Mouse (Mus musculus) macrophage (primary cell): ENCODE data around the gene Rph3a. TPM values are rescaled to one million over a fixed set of nuclear protein-coding genes. Genes with fewer than 3 reads are reported as not detected.
"Not testable (repeated sequence)": the region's sequence is repeated elsewhere in the genome, so short reads cannot be mapped to it uniquely, and the experiment has no call there.

Experiments used
- H3K27ac ChIP-seq: fragments of 350-480 bp; formaldehyde crosslinking; 2 replicates; pipeline ENCODE4 v1.9.0; 2021
- H3K36me3 ChIP-seq: fragments of 350-480 bp; formaldehyde crosslinking; 2 replicates; pipeline ENCODE4 v1.9.0; 2021; ENCODE audit errors: inconsistent target
- H3K4me3 ChIP-seq: fragments of 350-480 bp; formaldehyde crosslinking; 2 replicates; pipeline ENCODE4 v1.9.0; 2021; ENCODE audit errors: inconsistent target
- H3K79me2 ChIP-seq: fragments of 350-480 bp; formaldehyde crosslinking; 2 replicates; pipeline ENCODE4 v1.9.0; 2021; ENCODE audit errors: inconsistent target
- WGBS: methylation state at CpG from one replicate; pipeline ENCODE4 v1.1.7; 2026; ENCODE audit warnings: inconsistent platforms; ENCODE audit not compliant: missing documents; 5-methylcytosine and 5-hydroxymethylcytosine counted together
- polyA plus RNA-seq: library from polyadenylated mRNA; stranded (reverse); fragments of 250-400 nt; gene quantifications from 3 replicates; pipeline ENCODE4 v1.2.4, GENCODE M21; 2018; ENCODE audit warnings: inconsistent platforms

The Rph3a gene
- polyA plus RNA-seq, 1 experiment from 2014 or later, result not detected

DNA sequence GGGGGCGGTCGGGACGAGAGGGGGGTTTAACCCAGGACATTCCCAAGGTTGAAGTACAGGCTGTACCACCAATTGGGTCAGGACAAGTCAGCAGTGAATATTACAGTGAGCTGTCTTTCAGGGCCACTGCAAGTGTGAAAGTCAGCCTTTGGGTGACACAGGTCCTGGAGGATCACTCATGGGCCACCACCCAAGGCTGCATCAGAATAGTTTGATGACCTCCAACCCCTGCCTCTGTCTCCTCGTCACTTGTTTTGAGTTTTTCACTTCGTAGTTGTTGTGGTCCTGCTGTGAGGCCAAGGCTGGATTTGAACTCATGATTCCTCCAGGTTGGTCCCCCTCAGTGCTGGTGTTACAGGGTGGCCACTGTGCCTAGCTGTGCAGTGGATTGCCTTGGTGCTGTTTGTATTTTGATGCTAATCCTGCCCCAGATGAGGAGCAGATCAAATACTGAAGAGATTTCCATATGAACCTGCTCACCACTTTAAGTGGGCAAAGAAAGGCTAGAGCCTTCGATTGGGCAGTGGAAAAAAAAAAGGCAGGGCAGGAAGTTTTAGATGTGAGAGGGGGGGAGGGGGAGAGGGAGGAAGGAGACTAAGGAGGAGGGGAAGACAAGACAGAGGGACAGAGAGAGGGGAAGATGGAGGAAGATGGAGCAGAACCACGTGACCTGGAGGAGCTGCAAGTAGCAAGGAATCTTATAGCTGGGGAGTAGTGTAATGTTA lies 101.5 kb downstream of the Rph3a start:
- Histone ChIP-seq H3K27ac (no peak overlapping the region), H3K4me3 (no peak overlapping the region), H3K79me2 (peaks cover 40% of the 10 kb centered on the region), H3K36me3 (peaks cover 7% of the 10 kb centered on the region; the same call in 1 of the 2 replicates)
- 82% methylated on average over 7 of the region's 7 CpGs for WGBS

DNA sequence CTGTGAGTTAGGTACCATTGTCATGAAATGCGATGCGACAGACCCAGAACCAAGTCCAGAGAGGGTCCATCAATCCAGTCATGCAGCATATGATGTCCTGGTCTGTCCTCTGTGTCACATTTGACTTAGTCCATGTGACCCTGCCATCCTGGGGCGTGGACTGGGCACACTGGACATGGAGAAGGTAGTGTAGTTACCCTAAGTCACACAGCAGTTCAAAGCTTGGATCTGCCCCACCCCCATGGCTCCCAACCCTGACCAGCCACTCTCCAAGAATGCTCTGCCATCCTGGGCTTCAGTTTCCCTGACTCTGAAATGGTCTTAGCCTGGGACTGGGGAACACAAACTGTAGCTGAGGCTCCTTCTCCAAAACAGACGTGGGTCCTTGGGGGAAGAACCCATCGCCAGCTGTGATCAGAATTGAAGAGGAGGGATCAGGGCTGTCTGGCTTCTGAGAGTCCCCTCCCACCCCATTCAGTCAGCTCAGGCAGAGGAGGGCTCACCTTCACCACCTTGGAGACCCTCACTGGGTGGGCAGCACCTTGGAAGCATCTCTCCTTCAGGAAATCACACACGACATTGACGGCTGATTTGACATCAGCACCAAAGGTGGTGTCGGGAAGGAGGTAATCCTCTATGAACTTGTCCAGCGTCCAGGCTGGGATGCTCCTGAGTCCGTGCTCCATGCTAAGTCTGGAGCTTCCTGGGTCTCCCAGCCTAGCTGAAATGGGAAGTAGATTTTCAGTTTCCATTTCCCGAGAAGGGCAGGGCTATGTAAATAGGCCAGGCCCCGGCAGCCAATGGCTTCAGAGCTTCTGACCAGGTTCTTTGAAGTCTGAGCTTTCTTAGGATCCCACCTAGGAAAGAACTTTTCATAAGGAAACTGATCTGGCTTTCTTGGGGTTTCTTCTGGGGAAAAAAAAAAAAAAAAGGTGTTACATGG lies 102.8 kb downstream of the Rph3a start, which contains the start of gene Oas1a:
Oas1a (minus strand) TSS at position 731 of the 943 bp plus-strand sequence.
- H3K27ac ChIP-seq, result peak within 1 kb of the TSS; percentile 74

DNA sequence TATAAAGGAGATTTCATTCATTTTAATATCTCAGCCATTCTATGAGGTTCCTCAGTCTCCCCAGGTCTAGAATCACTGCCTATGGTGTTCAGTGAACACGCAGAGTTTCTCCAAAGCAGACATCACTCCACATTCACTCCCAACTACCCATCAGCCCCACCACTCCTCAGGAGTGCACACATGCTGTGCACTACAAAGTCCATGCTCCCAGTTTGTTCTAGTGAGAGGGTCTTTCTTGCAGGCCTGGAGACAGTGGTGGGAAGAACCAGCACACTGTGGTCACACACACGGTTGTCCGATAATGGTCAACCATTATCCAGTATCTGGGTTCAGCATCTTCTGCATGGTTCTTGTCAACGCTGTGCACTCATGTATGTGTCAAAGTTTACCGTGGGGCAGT lies 107.8 kb downstream of the Rph3a start:
- H3K27ac ChIP-seq, result no peak overlapping the region
- no peak overlapping the region for H3K4me3 ChIP-seq
- H3K36me3 ChIP-seq, result peaks cover 66% of the 10 kb centered on the region
- peaks cover 74% of the 10 kb centered on the region for H3K79me2 ChIP-seq
- 96% methylated on average over 5 of the region's 5 CpGs for WGBS

More for the DNA sequence above, 102.8 kb downstream of the Rph3a start, which contains the start of gene Oas1a:
- Histone ChIP-seq H3K36me3 (peaks cover 20% of the 10 kb centered on the region), H3K4me3 (peak within 1 kb of the TSS; percentile 73), H3K79me2 (peaks cover 53% of the 10 kb centered on the region)
- WGBS, result 34% methylated on average over 7 of the region's 12 CpGs

- 100% methylated on average over 1 of the region's 1 CpGs for WGBS
- Histone ChIP-seq H3K4me3 (no peak overlapping the region), H3K79me2 (peaks cover 60% of the 10 kb centered on the region), H3K27ac (no peak overlapping the region), H3K36me3 (peaks cover 67% of the 10 kb centered on the region)
Measured at GRCm38 (mm10) chr5:120900666-120901065, 109.2 kb downstream of the Rph3a start.

DNA sequence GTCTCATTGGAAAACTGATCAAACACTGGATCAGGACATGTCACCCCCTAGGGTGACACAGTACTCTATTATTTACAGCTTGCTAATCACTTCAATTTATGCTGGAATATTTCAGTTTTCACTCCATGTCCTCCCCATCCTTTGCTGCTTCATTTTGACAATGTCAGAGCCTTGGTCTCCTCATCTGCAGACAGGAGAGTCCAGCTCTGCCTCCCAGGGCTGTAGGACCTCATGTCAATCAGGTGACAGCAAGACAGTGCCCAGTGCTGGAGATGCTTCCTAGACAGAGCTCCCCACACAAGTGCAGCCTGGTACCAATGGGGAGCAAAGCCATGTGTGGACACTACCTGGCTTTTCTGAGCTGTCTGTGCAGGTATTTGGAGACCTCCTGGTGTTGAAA lies 111.2 kb downstream of the Rph3a start:
- H3K27ac ChIP-seq, result no peak overlapping the region
- H3K4me3 ChIP-seq, result no peak overlapping the region
- H3K36me3 ChIP-seq, result peaks cover 69% of the 10 kb centered on the region

DNA sequence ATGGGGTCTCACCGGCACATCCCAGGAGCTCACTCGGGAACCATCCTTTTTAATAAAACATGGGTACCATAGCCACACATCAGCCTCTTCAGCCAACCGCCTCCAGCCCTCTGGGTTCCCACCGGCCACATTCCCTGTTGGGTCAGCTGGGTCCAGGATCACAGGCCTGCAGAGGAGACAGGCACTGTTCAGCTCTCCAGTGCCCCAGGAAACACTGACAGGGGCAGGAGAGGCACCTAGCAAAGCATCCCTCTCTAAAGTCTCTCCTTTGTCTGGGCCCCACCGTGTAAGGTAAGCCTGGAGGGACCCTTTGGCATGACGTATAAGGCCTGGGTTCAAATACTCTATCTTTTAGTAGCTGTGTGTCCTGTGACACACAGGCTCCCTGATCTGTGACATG lies 111.6 kb downstream of the Rph3a start:
- H3K4me3 ChIP-seq, result no peak overlapping the region
- 98% methylated on average over 6 of the region's 6 CpGs for WGBS
- peaks cover 64% of the 10 kb centered on the region for H3K36me3 ChIP-seq
- H3K79me2 ChIP-seq, result peaks cover 36% of the 10 kb centered on the region
- no peak overlapping the region for H3K27ac ChIP-seq

More for the DNA sequence above, 111.2 kb downstream of the Rph3a start:
- H3K79me2 ChIP-seq, result peaks cover 41% of the 10 kb centered on the region

DNA sequence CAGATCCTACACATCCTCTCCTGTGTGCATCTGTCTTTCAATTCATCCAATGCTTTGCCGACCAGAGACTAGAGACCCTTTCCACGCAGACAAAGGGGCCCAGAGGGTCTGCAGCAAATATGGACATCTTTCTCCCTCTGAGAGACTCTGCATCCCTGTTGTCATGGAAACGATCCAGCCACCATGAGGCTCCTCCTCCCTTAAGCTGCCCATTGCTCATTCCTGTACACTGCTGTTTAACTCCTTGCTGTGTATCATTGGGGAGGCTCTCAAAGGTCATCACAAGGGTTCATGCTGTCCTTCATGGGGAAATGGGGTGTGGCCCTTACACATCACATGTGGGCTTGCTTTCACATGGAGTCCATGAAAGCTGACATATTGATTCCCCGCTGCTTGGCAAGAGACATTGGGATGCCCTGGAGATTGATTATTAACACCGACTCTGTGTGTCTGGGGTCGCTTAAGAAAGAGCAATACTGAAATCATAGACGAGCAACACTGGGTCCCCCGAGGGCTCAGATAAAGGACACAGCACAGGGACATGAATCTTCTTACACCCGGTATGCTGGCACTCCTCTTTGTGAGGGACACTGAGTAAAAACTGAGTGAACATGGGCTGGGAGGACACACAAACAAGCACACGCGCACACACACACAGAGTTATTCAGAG lies 114.5 kb downstream of the Rph3a start:
- peaks cover 8% of the 10 kb centered on the region; the same call in 1 of the 2 replicates for H3K79me2 ChIP-seq
- H3K36me3 ChIP-seq, result peaks cover 35% of the 10 kb centered on the region
- 95% methylated on average over 9 of the region's 11 CpGs for WGBS
- no peak overlapping the region for H3K4me3 ChIP-seq
- no peak overlapping the region for H3K27ac ChIP-seq

- 85% methylated on average over 2 of the region's 2 CpGs for WGBS
Measured at GRCm38 (mm10) chr5:120894692-120895091, 115.2 kb downstream of the Rph3a start.

DNA sequence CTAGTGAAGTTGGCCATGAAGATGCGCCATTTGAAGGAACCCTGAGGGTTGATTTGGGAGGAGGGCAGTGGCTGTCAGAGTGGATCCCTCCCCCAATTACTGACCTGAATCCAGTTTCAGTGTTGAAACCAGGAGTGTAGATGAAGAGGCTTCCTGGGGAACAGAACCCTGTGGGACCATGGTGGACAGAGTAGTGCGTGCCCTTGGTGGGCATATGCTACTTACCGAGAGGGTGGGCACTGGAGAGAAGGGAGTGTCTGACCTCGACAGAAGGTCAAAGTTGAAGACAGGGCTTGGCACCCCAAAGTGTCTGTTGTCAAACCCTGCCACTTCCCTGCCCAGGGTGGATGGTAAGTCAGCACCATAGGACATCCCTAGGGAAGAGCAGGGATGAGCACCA lies 116.0 kb downstream of the Rph3a start:
- WGBS, result 100% methylated on average over 3 of the region's 4 CpGs
- H3K27ac ChIP-seq, H3K4me3 ChIP-seq, H3K79me2 ChIP-seq: not testable (repeated sequence)
- peaks cover 20% of the 10 kb centered on the region for H3K36me3 ChIP-seq

More at GRCm38 (mm10) chr5:120894692-120895091, 115.2 kb downstream of the Rph3a start:
- H3K79me2 ChIP-seq, H3K27ac ChIP-seq, H3K4me3 ChIP-seq: not testable (repeated sequence)
- peaks cover 28% of the 10 kb centered on the region for H3K36me3 ChIP-seq

GRCm38 (mm10) chr5:120892243-120892660 lies 117.6 kb downstream of the Rph3a start:
- H3K36me3 ChIP-seq, result peaks cover 7% of the 10 kb centered on the region; the same call in 1 of the 2 replicates
- H3K4me3 ChIP-seq, result no peak overlapping the region
- no peak overlapping the region for H3K27ac ChIP-seq
- peaks cover 6% of the 10 kb centered on the region for H3K79me2 ChIP-seq
- 94% methylated on average over 2 of the region's 2 CpGs for WGBS

- H3K4me3 ChIP-seq, H3K27ac ChIP-seq, H3K36me3 ChIP-seq: not testable (repeated sequence)
- H3K79me2 ChIP-seq, result peaks cover 11% of the 10 kb centered on the region
- 100% methylated on average over 2 of the region's 2 CpGs for WGBS
Measured at GRCm38 (mm10) chr5:120891566-120892242, 118.2 kb downstream of the Rph3a start.

- H3K36me3 ChIP-seq, result peaks cover 5% of the 10 kb centered on the region; the same call in 1 of the 2 replicates
- 3% methylated on average over 3 of the region's 3 CpGs for WGBS
- no peak overlapping the region for H3K4me3 ChIP-seq
- no peak overlapping the region for H3K27ac ChIP-seq
- H3K79me2 ChIP-seq, result peaks cover 18% of the 10 kb centered on the region
Measured at GRCm38 (mm10) chr5:120890991-120891390, 118.9 kb downstream of the Rph3a start.
